9 mouse cellular contexts compared by ENCODE assay signal in genomic region chr3:51195321-51195720, GRCm38 (mm10). TPM values are rescaled to one million over a fixed set of nuclear protein-coding genes. Genes with fewer than 3 reads are reported as not detected.
DNase-seq lines count a peak whose midpoint lies in the region; ATAC-seq lines count a peak whose summit lies in the region.
"Had no signal": no experiment of that assay in that cellular context is flagged by ENCODE, and none has a peak within 500 bp of the region (broad histone marks: within the 10 kb centered on the region; RNA-seq: fewer than 3 reads in every experiment).

No protein-coding gene starts in this region.

- no peak overlapping the region for H3K9ac ChIP-seq in hindbrain, embryonic 13.5 days
- H3K9ac ChIP-seq in midbrain, embryonic 15.5 days: no peak overlapping the region

- peaks cover 4% of the 10 kb centered on the region; the same call in 1 of the 2 replicates for H3K4me1 ChIP-seq in hindbrain, embryonic 13.5 days (replicated peaks)
- H3K4me1 ChIP-seq in midbrain, embryonic 15.5 days: peaks cover 3% of the 10 kb centered on the region; the same call in 1 of the 2 replicates

- H3K9me3 ChIP-seq in hindbrain, embryonic 13.5 days: no peaks in the 10 kb centered on the region; the same call in 1 of the 2 replicates
- H3K9me3 ChIP-seq in midbrain, embryonic 15.5 days: no peaks in the 10 kb centered on the region

- no peak overlapping the region for H3K27ac ChIP-seq in hindbrain, embryonic 13.5 days
- no peak overlapping the region for H3K27ac ChIP-seq in midbrain, embryonic 15.5 days

- ATAC-seq in CD4-positive, CD25-positive, alpha-beta regulatory T cell, adult 4 months: peak; percentile 89
- 0 out of 2 replicates have a peak, but pooled peaks have one; percentile 44 for ATAC-seq in hindbrain, embryonic 13.5 days (ENCODE audit: low FRiP score)
- no peak for ATAC-seq in midbrain, embryonic 15.5 days (replicated peaks)

- H3K4me2 ChIP-seq in hindbrain, embryonic 13.5 days: peak overlapping the region; percentile 26; the same call in 1 of the 2 replicates
- H3K4me2 ChIP-seq in midbrain, embryonic 15.5 days: peak overlapping the region; percentile 18

- no peak overlapping the region for H3K4me3 ChIP-seq in hindbrain, embryonic 13.5 days
- H3K4me3 ChIP-seq in midbrain, embryonic 15.5 days: no peak overlapping the region
- H3K4me3 ChIP-seq: erythroblast, embryonic 14.5 days had no signal

- no peaks in the 10 kb centered on the region for H3K27me3 ChIP-seq in hindbrain, embryonic 13.5 days
- no peaks in the 10 kb centered on the region for H3K27me3 ChIP-seq in midbrain, embryonic 15.5 days (replicated peaks)

- intact Hi-C loops in left cerebral cortex, postnatal 25 days (cut with DNase I): loop anchor here (10.0 kb wide), 1 partner anchor 211 kb away; no protein-coding TSS in a partner anchor

- peak; percentile 54 to 63 for DNase-seq in adrenal gland, adult 18-20 months (ENCODE audit: low spot score in 2 of 2)
- peak; percentile 70 to 71 for DNase-seq in frontal cortex, postnatal 14 days (ENCODE audit: low spot score in 2 of 2)
- DNase-seq in left cerebral cortex, postnatal 25 days (ENCODE audit: low spot score in 2 of 2): peak; percentile 79 to 97
- peak; percentile 76 to 81 for DNase-seq in urinary bladder, postnatal 36 days (ENCODE audit: low spot score in 2 of 2)
- DNase-seq in spleen, postnatal 14 days (ENCODE audit: low spot score in 2 of 2): no peak

- WGBS in hindbrain, embryonic 13.5 days: 61% methylated on average over 8 of the region's 8 CpGs
- WGBS in midbrain, embryonic 15.5 days: 59% methylated on average over 8 of the region's 8 CpGs

- no peaks in the 10 kb centered on the region for H3K36me3 ChIP-seq in hindbrain, embryonic 13.5 days
- H3K36me3 ChIP-seq in midbrain, embryonic 15.5 days (replicated peaks): no peaks in the 10 kb centered on the region

RNA-seq across cellular contexts. Expression of gene Noct, which starts 28.9 kb away (rescaled TPM):
- 1 to 10 TPM; 3.3 to 4.4 TPM for polyA plus RNA-seq in CD4-positive, CD25-positive, alpha-beta regulatory T cell, adult 4 months (2017; shearing (Covaris generic))
- 10 to 100 TPM; 34.1 to 55.2 TPM for total RNA-seq in adrenal gland, adult 18-20 months (2021)
- polyA plus RNA-seq in hindbrain, embryonic 13.5 days (2015; fragmentation: Nextera tagmentation; extraction: Ambion mirVana): 21.5 and 22.0 TPM in 2 replicates
- total RNA-seq in left cerebral cortex, postnatal 25 days (2021): 10 to 100 TPM; 52.3 to 57.2 TPM
- polyA plus RNA-seq in midbrain, embryonic 15.5 days (2015; fragmentation: Nextera tagmentation; extraction: Ambion mirVana): 30.9 and 31.7 TPM in 2 replicates

Comparison
In these comparisons a context has a peak if more than half of its experiments do, and no peak if none do; other contexts are left out.
1. DNase-seq: peak in adrenal gland, adult 18-20 months (2 of 2), frontal cortex, postnatal 14 days (2 of 2), left cerebral cortex, postnatal 25 days (2 of 2) and urinary bladder, postnatal 36 days (2 of 2); none in spleen, postnatal 14 days (0 of 2).